Comparison of ENCODE assay signal across 10 mouse cellular contexts in the genomic region with DNA sequence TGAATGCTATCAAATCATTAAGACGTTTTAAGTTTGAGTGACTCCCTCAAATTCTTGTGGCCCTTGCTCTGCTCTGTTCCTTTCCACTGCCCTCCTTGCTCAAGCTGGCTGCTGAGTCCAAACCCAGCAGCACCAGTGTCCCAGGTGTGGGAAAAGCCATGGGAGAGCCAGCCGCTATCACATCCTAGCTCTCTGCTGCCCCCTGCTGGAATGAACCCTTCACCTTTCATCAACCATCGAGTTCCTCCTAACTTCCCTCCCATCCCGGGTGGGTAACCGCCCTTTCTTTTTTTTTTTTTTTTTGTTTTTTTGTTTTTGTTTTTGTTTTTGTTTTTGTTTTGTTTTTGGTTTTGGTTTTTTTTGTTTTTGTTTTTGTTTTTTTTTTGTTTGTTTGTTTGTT.
A peak's percentile ranks its signal among the peaks of the same experiment; 100 is the strongest.
DNase-seq lines count a peak whose midpoint lies in the region; ATAC-seq and TF ChIP-seq lines count a peak whose summit lies in the region.
"Had no signal": no experiment of that assay in that cellular context is flagged by ENCODE, and none has a peak within 500 bp of the region (broad histone marks: within the 10 kb centered on the region; RNA-seq: fewer than 3 reads in every experiment).

No protein-coding gene starts in this region.

- no peak for TF ChIP-seq POLR2A in bone marrow macrophage, adult 2 months (IDR thresholded peaks at IDR 0.05; ENCODE audit: borderline replicate concordance, low read depth, low read length)

- 47% methylated on average over 5 of the region's 5 CpGs for WGBS in liver, postnatal 0 days (ENCODE audit: insufficient replicate concordance)

- no peak overlapping the region for H3K4me3 ChIP-seq in bone marrow macrophage, adult 2 months (ENCODE audit: insufficient read depth, low read length)
- no peak overlapping the region for H3K4me3 ChIP-seq in liver, postnatal 0 days (ENCODE audit: low read depth, low read length)
- H3K4me3 ChIP-seq: hindbrain, embryonic 15.5 days; stomach, embryonic 15.5 days had no signal

- no peaks in the 10 kb centered on the region for H3K36me3 ChIP-seq in liver, postnatal 0 days (replicated peaks; ENCODE audit: insufficient read depth, low read length)
- H3K36me3 ChIP-seq: hindbrain, embryonic 15.5 days; stomach, embryonic 15.5 days had no signal

- H3K4me2 ChIP-seq in liver, postnatal 0 days (ENCODE audit: low read depth, low read length), result no peak overlapping the region
- H3K4me2 ChIP-seq: hindbrain, embryonic 15.5 days; stomach, embryonic 15.5 days had no signal

- no peak for TF ChIP-seq EP300 in liver, postnatal 0 days (IDR thresholded peaks at IDR 0.05; ENCODE audit: low read depth)

- no peaks in the 10 kb centered on the region for H3K27me3 ChIP-seq in liver, postnatal 0 days (ENCODE audit: insufficient read depth, low read length)
- H3K27me3 ChIP-seq: hindbrain, embryonic 15.5 days; stomach, embryonic 15.5 days had no signal

- H3K27ac ChIP-seq in bone marrow macrophage, adult 2 months (ENCODE audit: insufficient read depth, low read depth, low read length), result no peak overlapping the region
- H3K27ac ChIP-seq in liver, postnatal 0 days (ENCODE audit: low read depth), result no peak overlapping the region
- H3K27ac ChIP-seq: hindbrain, embryonic 15.5 days; stomach, embryonic 15.5 days had no signal

- DNase-seq in 416B (ENCODE audit: low read depth), result peak; percentile 49
- DNase-seq in CD4-positive, CD25-positive, alpha-beta regulatory T cell, adult 2 months (ENCODE audit: low read depth, low spot score), result peak; percentile 63
- peak; percentile 68 for DNase-seq in kidney, postnatal 14 days
- DNase-seq in liver, postnatal 0 days, result peak; percentile 73
- peak; percentile 69 for DNase-seq in right cerebral cortex, postnatal 4 days

- no peaks in the 10 kb centered on the region for H3K4me1 ChIP-seq in bone marrow macrophage, adult 2 months (ENCODE audit: control insufficient read depth, insufficient read depth, low read length)
- no peaks in the 10 kb centered on the region for H3K4me1 ChIP-seq in liver, postnatal 0 days (ENCODE audit: insufficient read depth)
- H3K4me1 ChIP-seq: hindbrain, embryonic 15.5 days; stomach, embryonic 15.5 days had no signal

- peak; percentile 44 for TF ChIP-seq CTCF in bone marrow macrophage, adult 2 months (IDR thresholded peaks at IDR 0.05; ENCODE audit: low read depth, low read length)
- peak; percentile 75 for TF ChIP-seq CTCF in liver, postnatal 0 days (IDR thresholded peaks at IDR 0.05; ENCODE audit: low read depth)

- H3K9me3 ChIP-seq in liver, postnatal 0 days (ENCODE audit: low read length), result no peaks in the 10 kb centered on the region
- H3K9me3 ChIP-seq: hindbrain, embryonic 15.5 days; stomach, embryonic 15.5 days had no signal

- peak; percentile 67 for ATAC-seq in erythroblast, adult 5-6 weeks (replicated peaks; ENCODE audit: low FRiP score, poor library complexity, severe bottlenecking)
- no peak for ATAC-seq in liver, postnatal 0 days
- ATAC-seq in erythroid progenitor cell, adult 5-6 weeks (replicated peaks; ENCODE audit: low FRiP score, poor library complexity, severe bottlenecking), result no peak

- H3K9ac ChIP-seq in liver, postnatal 0 days (replicated peaks), result no peak overlapping the region
- H3K9ac ChIP-seq: hindbrain, embryonic 15.5 days; stomach, embryonic 15.5 days had no signal
